Mouse (Mus musculus) MEL (cell line): ENCODE measurements at regions not wholly inside any gene's neighbourhood (a gene's known extent, or its start where the extent isn't known, plus 50 kb on each side); places are given as distances from the start of the nearest gene placed in this dataset.

Experiments
- CTCF ChIP-seq, 3 experiments: IDR thresholded peaks in 2 of 3; conservative IDR thresholded peaks in 1 of 3; 2 replicates each; pipeline ENCODE4 v1.5.1; 2011 to 2012; ENCODE audit warnings: low read length in 3 of 3, low read depth in 2 of 3, mild to moderate bottlenecking in 2 of 3, improper control_type of control experiment in 1 of 3, inconsistent platforms in 1 of 3, mixed read lengths in 1 of 3, moderate library complexity in 1 of 3; ENCODE audit not compliant: control insufficient read depth in 1 of 3, insufficient read depth in 1 of 3, poor library complexity in 1 of 3, severe bottlenecking in 1 of 3
- E2F4 ChIP-seq: IDR thresholded peaks from 2 replicates; pipeline ENCODE4 v1.6.1; 2011; ENCODE audit warnings: low read depth, low read length, improper control_type of control experiment, borderline replicate concordance
- EP300 ChIP-seq, 2 experiments: IDR thresholded peaks; 2 replicates each; pipeline ENCODE4 v1.6.1; 2011; ENCODE audit warnings: improper control_type of control experiment in 2 of 2, low read length in 2 of 2, low read depth in 1 of 2, mild to moderate bottlenecking in 1 of 2
- HCFC1 ChIP-seq: IDR thresholded peaks from 2 replicates; pipeline ENCODE4 v1.6.1; 2012; ENCODE audit warnings: low read depth, mild to moderate bottlenecking, inconsistent platforms, low read length, improper control_type of control experiment, moderate library complexity
- POLR2A ChIP-seq, 2 experiments: IDR thresholded peaks; 2 replicates each; pipeline ENCODE4 v1.6.1; 2011 to 2012; ENCODE audit warnings: low read length in 2 of 2, mild to moderate bottlenecking in 2 of 2, control low read depth in 1 of 2, improper control_type of control experiment in 1 of 2, low read depth in 1 of 2, moderate library complexity in 1 of 2; ENCODE audit not compliant: control insufficient read depth in 1 of 2, insufficient read depth in 1 of 2, poor library complexity in 1 of 2
- USF1 ChIP-seq: IDR thresholded peaks from 2 replicates; pipeline ENCODE4 v1.6.1; 2014; ENCODE audit warnings: low read depth, mild to moderate bottlenecking, inconsistent platforms, low read length, improper control_type of control experiment, moderate library complexity

DNA sequence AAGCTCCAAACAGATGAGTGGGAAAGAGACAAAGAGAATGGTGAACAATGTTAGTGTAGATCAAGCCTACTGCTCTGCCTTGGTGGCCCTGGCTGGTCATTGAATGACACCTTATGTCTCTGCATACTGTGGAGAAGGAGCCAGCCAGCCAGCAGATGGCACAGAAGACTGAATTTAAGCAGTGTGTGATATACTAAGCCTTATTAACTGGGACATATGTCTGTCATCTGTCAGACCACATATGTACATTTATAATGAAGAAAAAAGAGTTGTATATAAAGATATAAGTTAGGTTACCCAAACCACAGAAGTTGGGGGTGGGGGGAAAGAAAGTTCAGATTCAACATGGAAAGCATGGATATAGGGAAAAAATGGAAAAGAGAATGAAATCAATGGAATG lies 106.7 kb upstream of the Dpp10 start:
- TF ChIP-seq E2F4, result no peak
- no peak for TF ChIP-seq CTCF (IDR thresholded peaks at IDR 0.05 in 2 of 3, conservative IDR thresholded peaks at IDR 0.05 in 1 of 3; ENCODE audit: control insufficient read depth in 1 of 3, insufficient read depth in 1 of 3, low read depth in 2 of 3, low read length in 3 of 3, poor library complexity in 1 of 3, severe bottlenecking in 1 of 3)
- no peak for TF ChIP-seq HCFC1
- no peak for TF ChIP-seq USF1
- TF ChIP-seq POLR2A (IDR thresholded peaks at IDR 0.05; ENCODE audit: control insufficient read depth in 1 of 2, insufficient read depth in 1 of 2, low read depth in 1 of 2, low read length in 2 of 2, poor library complexity in 1 of 2), result no peak
- no peak for TF ChIP-seq EP300 (IDR thresholded peaks at IDR 0.05; ENCODE audit: low read depth in 1 of 2, low read length in 2 of 2)
